Mouse (Mus musculus) spleen, postnatal 14 days (tissue): Measurements from ENCODE around the gene Phf2.

ENCODE experiments used
- DNase-seq, 2 experiments: peaks; one replicate each; pipeline ENCODE4 v3.0.0; 2021 to 2022; ENCODE audit warnings: low spot score in 2 of 2

The Phf2 gene

DNA sequence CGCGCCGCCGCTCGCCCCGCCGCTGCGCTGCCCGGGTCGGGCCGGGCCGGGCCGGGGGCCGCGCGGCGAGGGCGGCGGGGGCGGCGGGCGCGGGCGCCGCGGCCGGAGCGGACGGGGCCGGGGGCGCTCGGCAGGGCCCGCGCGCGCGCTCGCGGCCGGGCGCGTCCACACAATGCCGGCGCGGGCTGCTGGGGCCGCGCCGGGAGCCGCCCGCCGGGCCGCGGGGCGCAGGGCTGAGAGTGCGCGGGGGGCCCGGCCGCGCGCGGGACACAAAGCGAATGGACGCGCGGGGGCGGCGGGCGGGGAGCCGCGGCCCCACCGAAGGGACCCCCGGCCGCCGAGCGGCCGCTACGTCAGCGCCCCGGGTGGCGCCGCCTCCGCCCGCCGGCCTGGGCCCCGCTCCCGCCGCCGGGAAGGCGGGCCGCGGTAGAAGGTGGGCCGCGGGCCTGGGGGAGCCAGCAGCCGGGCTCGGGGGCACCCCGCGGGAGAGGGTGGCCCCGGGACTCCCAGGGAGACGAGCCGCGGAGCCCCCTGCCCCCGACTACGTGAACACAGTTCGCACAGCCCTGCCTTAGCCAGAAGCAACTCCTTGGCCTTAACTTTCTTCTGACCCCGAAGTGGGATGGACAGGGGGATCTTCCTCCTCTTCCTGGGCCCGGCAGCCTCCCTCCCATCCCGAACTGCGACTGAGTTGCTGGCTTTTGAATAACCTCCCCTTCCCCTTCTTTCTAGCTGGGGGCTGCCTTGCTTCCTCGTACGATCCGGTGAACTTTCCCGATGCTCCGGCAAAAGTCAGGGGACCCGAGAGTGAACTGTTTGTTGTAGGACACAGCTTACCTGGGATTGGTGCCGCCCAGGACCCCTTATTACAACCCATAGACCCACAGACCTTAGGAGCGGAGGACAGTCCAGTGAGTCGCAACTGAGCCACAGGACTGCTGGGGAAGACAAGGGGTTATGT, at the start of gene Phf2:
Gene Phf2, minus strand, starts transcription at position 349 of the 961 bp plus-strand sequence.
- DNase-seq = no peak

DNA sequence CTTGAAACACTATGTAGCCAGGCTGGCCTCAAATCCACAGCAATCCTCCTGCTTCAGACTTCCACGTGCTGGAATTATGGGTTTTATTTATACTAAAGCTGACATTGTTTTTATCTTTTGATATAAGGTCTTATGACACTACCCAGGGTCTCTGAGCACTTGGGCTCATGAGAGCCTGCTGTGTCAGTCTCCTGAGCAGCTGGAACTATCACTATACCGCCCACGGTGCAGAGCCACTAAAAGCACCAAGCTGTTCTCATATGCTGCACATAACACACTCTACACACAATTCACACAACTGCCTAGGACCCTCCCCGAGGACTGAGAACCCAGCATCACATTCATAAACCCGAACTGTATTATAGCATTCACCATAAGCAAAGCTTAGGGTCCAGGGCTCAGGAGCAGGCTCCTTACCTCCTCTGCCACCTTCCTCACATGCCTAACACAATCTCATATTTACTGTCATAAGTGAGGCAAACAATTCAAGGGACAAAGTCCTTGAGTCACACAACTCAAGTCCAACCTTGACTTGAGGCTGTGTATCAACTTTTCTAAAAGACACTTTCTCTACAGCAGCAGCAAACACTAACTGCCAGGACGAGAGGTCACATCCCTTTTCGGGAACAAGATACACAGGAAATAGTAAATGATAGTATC, 49.0 kb upstream of the Phf2 start:
- DNase-seq = no peak

DNA sequence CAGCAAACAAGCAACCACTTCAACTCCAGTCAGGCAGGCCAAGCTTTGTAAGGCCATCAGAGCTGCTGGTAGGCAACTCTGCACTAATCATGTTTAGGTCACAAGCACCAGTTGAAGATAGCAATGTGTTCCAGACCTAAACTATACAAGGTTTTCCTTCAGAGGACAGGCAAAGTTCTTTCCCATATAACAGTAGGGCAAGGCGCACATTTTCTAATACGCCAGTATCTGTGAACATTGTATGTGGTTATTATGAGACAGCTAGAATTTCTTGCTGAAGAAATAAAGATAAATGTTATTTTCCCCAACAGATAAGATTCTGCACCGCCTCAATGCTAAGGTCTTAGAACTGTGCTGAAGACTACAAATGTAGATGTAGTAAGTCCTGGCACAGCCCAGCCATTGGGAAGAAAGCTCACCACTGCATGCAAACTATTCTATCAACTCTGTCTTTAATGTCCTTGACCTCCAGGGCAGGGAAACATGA, 46.2 kb upstream of the Phf2 start:
- no peak for DNase-seq

DNA sequence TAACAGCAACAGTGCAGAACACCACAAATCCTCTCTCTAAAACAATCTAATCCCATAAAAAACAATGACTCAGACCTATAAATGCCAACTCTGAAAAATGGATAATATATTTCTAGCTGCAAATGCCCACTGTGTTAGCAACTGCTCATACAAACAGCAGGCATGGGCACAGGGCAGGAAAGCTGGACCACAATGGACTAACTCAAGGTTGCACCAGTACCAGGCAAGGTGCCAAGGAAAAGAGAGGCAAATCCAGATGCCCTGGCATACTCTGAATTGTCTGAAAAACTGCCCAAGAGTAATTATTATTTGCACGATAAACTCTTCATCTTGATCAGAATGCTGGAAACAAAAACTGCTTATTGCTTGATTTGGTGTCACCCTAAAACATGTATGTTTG, 42.8 kb upstream of the Phf2 start:
- DNase-seq = no peak

DNA sequence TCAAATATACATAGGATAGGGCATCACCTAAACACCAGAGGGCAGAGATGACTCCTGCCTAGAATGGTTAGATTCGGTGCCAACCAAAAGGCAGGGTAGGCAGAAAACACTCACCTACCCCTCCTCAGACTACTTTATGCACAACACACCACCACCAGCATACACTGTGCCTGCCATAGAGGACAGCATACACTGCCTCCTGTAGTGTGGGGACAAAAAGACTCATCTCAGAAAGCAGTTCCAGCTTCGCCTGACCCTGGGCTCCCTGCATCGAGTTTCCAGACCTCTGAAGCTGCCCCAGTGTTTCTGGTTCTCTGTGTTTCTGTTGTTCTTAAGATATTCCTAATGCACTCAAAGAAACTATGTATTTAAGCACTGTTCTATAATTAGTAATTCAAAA, 42.2 kb upstream of the Phf2 start:
- DNase-seq = no peak

DNA sequence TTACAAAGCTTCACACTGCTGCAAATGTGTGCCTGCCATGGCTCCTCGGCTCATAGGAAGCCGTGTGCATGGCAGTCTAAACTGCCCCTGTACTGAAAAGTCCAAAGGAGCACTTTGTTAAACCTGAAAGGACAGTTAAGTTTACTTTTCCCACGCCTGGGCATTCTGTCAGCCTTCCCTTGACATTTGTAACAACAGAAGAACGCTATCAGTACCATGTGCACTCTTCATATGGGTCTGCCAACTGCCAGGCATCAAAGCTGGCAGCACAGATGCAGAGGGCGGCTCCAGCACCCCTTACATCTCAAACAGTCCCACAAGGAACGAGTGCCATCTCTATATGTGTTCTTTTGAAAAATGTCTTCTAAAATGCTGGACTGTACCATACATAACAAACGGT, 40.5 kb upstream of the Phf2 start:
- DNase-seq = no peak

DNA sequence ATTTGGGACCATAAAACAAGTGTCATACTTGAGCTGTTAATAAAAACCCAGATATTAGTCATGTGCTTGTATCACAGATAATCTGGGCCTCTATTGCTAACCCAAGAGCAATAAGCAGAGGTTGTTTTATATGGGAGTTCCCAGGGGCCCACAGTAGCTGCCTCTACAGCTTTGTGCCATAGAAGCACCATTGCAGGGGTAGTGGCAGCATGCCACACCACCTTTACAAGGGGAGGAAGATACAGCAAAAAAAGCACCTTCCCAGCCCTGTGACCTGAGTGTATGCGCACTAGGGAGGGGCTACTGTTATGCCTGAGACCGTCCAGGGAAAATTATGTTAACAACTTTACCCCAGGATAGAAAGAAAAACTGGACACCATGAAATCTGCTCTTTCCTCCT, 34.5 kb upstream of the Phf2 start:
- DNase-seq = no peak

DNA sequence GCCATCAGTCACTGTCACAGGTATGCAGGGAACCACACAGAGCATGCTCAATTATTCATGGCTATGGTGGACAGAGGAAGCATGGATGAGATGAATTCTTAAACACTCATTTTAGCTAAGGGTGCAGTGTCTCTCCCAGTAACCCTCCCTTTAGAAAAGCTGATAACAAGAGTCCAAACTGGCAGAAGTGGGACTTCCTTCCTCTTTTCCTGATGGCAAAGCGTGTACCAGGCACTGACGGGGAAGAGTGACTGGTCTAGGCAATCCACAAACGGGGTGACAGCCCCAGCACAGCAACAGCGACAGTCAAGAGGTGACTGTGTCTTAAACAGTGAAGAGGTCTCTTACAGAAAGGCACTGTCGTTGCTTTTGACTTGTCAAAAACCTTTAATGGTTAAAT, 24.5 kb upstream of the Phf2 start:
- DNase-seq = no peak

DNA sequence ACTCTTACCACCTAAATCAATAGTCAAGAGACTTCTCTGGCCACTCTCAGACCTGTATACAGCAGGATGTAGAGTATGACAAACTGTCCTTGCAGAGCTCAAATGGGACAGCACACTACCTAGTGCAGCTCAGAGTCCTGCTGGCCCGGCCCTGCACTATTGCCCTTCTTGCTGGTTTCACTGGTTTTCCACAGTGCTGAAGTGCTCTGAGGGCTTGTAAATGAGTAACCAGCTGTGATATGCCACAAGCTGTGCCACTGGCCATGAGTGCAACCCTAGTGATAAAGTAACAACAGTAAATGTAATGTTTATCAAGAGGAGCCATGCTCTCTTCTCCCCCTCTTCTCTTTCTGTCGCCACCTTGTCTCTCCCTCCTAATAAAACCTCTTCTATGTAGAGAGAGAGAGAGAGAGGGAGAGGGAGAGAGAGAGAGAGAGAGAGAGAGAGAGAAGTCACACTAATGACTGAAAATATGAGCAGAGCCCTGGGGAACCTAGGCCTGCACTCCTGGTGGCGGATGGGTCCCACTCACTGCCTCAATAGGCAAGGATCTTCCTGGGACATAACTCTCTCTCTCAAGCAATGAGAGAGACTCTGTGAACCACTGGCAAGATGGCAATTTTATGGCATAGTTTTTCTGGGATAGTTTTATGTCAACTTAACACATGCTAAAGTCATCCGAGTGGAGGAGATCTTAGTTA, 19.5 kb upstream of the Phf2 start:
- no peak for DNase-seq

DNA sequence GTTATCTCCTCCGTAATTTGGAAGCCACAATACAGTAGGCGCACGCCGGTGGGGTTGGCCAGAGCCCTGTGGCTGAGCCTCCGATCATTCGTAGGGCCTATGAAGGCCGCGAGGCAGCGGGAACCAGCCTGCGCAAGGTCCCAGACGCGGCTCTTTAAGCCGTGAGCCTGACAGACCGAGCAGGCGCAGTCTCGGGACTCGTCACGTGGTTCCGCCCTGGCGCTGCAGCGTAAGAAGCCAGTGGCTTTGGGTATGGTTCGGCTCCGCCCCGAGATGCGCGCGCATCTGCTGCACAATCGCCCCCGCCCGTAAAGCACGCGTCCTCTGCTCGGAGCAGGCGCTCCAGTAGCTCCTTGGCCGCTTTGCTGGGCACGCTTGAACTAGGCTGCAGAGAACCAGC, 7.6 kb upstream of the Phf2 start:
- DNase-seq = peak; percentile 94 to 97

DNA sequence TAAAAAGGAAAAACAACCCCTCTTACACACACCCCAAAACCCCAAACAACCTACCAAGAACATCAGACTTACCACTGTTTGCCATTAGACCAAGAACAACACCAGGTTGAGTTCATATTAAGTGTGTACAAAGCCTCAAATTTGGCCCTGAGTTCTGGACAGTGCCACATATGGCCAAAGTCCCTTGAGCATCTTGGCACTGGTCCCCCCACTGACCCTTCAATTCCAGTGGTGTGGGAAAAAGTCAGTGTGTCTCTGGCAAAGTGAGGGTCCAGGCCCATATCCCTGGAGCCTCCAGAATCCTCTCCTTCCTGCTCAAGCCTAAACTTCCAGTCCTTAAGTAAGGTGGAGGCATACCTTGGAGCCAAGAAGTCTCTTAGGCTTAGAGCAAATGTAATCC, 6.9 kb upstream of the Phf2 start:
- no peak for DNase-seq

DNA sequence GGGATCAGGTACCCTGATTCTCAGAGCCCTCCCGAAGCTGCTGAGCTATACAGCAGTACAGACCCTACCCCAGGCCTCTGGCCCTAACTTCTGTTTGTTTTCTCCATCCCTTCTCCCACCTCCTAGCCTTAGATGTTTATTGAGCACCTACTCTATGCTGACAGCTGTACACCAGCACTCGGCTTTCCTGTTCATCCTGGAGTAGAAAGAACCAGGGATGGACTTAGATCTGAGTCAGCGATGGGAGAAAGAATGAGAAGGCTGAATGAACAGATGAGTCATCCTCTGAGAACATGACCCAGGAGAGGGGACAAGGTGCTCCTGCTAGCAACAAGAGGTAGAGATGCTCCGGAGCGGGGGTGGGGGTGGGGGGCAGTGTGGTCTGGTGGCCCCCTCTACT, 1.8 kb upstream of the Phf2 start:
- DNase-seq = no peak

DNA sequence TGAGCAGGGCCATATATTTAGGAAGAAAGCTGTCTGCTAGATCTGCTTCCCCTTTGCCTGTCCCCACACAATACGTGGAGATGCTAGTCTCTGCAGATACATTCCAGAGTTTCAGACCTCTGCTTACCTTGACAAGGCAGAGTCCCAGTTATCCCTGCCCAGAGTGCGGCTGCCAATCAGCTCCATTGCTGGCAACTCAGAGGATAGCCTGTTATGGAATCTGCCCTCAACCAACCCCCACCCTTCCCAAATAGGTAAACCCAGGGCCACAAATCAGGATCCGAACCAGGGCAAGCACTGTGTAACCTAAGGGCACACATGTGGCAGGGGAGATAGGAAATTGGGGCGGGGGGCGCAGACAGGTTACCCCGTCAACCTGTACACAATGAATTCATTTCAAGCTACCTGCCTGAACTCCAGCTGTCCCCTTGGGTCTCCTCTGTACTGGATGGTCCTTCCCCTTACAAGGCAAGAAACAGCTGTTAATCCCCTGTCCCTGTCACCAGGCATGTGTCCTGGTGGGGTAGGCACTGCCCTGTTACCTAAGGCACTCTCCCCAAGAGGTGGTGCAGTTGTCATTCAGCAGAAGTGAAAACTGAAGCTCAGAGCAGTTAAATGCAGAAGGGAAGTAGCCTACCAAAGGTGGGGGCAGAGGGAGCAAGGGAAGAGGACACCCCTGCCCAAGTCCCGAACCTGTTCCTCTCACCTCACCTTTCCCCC, 1.1 kb upstream of the Phf2 start:
- no peak for DNase-seq

DNA sequence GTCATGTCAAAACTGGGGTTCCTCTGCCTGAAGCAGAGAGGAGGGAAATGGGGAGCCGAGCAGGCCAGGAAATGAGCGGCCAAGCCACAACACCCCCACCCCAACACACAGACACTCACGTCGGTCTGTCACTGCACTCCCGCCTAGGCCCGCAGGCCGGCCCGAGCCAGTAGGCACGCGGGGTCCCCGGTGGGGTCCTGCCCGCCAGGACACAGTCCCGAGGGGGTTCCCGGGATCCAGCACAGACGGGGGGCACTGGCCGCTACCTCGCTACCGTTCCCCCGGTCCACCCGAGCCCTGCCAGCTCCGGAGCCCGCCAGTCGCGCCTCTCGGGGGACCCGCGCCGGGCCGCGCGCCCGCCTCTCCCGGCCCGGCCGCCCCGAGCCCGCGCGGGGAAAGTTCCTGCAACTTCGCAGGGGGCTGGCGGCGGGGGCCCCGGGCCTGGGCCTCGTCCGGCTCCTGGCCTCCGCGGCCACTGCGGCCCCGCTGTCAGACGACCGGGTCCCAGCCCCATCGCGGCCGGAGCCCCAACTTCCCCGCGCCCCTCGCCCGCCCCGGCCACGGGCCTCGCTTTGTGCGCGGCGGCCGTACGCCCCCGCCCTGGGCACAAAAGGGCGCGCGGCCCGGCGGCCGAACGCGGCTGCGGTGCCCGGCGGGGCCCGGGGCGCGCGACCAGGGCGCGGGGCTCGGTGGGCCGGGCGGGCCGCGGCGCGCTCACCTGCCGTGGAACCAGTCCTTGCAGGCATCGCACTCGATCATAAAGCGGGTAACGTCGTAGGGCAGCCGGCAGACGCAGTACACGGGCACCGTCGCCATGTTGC, 759 bp downstream of the Phf2 start:
- peak; percentile 29 to 40 for DNase-seq

DNA sequence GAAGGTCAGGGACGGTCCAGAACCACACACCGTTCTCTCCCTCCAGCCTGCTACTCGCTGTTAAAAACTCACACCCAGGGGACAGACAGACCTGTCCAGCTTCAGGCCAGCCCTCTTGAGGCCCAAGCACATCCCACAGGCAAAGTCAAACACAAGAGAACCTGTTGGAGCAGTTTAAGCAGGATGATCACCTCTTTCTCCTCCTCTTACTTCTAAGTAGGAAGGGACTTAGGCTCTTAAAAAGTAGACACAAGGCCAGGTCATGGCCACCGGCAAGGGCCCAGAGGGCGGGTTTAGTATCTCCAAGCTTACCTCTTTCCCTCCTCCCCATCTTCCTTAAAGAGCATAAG, 1.3 kb downstream of the Phf2 start:
- no peak for DNase-seq

DNA sequence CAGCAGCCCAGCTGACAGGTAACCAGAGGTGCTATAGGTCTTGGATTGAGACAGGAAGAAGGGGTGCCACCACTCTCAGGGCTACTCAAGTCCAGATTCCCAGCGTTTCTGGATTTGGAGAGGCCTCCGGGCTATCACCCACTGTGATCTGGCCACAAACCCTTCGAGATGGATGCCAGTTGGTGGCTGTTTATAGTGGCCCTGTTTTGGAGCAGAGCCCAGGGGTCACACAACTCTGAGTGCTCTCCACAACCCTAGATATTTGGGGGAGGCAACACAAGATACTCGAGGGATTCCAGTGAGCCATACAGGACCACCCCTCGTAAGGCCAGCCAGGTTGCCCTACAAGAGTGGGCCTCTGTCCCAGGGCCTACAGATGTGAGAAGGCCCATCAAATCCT, 1.8 kb downstream of the Phf2 start:
- DNase-seq = no peak

DNA sequence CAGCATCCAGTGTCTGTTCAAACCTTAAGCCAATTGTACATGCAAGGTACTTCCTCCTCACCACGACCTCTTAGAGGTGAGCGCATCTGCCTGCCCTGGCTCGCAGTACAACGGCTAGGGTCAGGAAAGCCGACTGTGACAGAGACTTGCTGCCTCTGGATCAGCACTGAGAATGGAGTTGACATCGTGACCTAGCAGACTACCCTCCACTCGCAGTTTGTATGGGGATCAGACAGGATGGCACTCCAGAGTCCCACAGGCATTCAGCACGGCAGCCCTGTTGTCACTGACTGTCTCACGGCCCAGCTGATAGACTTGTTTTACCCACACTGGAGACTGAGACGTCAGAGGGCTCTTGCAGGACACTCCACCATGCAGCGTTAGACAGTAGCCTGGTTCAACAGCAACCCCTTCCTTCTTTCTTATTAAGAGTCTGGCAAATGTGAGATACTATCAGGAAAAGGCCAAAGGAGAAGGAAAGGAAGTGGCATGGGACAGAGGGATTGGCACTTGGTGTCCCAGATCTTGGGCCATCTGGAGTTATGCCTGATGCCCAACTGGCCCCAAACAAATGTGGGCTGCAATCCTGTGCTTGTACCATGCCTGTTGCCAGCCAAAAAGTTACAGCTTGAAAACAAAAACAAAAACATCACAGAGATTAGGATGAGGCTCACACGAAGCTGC, 6.1 kb downstream of the Phf2 start:
- no peak for DNase-seq

DNA sequence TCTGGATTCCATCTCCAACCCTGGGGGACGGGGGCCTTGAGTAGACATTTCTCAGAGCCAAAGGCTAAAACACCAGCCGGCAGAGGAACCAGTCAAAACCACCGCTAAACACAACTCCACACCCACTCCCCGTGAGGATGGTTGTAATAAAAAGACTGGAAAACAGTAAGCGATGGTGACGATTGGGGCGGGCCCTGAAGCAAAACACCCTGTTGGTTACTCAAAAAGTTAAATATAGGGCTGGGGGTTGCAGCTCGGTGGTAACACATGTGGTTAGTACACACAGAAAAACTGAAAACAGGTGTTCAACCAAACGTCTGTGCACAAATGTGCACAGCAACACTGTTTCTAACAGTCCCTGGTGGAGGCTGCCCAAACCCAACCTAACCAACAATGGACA, 7.4 kb downstream of the Phf2 start:
- DNase-seq = no peak

DNA sequence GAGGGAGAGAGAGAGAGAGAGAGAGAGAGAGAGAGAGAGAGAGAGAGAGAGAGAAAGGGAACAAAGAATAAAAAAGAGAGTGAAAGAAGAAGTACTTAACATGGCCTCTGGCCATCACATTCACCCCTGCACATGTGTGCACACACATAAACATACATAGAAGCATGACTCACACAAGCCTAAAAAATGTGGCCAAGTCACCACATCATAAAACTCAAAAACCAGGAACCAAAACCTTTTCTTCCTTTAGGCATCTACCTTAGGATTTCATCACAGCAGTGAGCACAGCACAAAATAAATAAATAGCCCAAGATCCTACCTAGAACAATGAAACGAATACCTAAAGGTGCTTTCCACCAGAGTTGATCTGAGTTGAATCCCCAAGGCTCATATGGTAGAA, 9.0 kb downstream of the Phf2 start:
- no peak for DNase-seq

DNA sequence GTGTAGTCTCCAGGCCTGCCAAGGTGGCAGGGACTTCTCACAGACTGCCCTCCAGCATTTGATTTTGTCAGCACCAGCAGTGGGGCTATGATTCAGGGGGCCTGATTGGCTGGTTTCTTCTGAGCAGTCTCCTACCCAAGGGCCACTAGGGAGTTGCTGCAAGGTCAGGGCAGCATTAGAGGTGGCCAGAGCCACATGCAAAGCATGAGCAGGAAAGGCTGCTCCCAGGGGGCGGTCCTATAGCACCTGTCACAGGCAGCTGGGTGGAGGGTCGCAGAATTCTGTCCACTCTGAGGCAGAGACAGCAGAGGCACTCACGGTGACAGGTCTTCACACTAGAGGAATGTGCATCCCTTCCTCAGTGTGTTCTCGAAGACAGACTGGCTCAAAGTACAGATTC, 12.1 kb downstream of the Phf2 start:
- no peak for DNase-seq
